Mouse (Mus musculus): ENCODE results near the gene Cfc1.

DNA sequence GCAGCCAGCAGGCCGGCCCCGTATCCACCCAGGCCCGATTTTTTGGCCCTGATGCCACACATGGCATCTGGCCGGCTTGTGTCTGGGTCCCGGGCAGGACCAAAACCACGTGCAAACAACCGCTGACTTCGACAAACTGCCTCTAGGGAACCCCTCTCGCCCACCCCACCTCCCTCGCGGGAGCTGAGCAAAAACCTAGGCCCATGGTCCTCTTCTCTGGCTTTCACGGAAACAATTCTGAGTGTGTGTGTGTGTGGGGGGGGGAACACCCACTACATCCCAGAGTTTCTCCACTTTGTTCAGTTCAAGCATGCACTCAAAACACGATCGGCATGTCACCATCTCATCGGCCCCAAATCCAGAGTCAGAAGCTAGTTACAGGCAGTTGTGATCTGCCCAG, 25.4 kb downstream of the Cfc1 start, which contains the start of gene Prss40:
- TF ChIP-seq CTCF (conservative IDR thresholded peaks at IDR 0.05; ENCODE audit: insufficient read depth, insufficient read length, low read depth, low read length) = no peak
- no peak for TF ChIP-seq POLR2A (IDR thresholded peaks at IDR 0.05; ENCODE audit: low read depth, low read length)

All from kidney, adult 2 months (tissue).